Mouse (Mus musculus) NIH3T3 (cell line): ENCODE measurements around the gene Myt1l.

ENCODE experiments used
- DNase-seq: peaks from one replicate; pipeline ENCODE4 v3.0.0-alpha.2; 2012; ENCODE audit warnings: low read depth

The Myt1l gene

GRCm38 (mm10) chr12:29657061-29657460, 128.9 kb downstream of the Myt1l start:
- DNase-seq, result peak; percentile 4

GRCm38 (mm10) chr12:29657870-29658269, 129.7 kb downstream of the Myt1l start:
- no peak for DNase-seq

- DNase-seq, result no peak
These were observed 143.8 kb downstream of the Myt1l start for GRCm38 (mm10) chr12:29671984-29672383.

DNA sequence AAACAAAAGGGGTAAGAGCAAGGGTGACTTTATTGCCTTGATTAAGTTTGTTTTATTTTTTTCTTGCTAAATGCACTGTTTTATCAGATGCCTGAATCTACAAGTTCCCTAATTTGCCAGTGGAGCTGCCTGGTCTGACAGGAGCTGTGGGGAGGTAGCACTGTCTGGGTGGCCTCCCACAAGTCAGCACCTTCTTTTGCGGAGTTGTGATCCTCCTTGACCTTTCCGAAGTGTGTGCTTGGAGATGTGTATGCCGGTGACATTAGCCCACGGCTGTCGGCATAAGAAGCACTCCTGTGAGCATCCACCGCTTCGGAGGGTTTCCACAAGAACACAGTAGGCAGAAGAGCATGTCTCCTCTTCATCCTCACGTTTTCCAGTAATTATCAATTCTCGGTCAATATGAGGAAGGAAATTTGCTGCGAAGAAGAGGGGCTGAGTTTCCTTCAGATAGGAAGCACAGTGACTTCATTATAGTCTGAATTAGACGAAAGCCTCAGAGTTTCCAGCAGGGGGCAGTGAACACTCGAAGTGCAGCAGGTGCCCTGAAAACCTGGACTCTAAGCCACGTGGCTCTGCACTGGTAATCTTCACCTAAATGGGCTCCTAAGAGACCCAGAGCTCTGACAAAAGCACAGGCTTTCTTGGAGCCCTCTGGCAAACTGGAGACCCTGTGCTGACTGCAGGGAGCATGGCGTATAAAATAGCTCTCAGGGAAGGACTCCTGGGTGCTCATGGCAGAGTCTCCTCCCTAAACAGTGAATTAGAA, 147.6 kb downstream of the Myt1l start:
- DNase-seq, result peak; percentile 38

DNA sequence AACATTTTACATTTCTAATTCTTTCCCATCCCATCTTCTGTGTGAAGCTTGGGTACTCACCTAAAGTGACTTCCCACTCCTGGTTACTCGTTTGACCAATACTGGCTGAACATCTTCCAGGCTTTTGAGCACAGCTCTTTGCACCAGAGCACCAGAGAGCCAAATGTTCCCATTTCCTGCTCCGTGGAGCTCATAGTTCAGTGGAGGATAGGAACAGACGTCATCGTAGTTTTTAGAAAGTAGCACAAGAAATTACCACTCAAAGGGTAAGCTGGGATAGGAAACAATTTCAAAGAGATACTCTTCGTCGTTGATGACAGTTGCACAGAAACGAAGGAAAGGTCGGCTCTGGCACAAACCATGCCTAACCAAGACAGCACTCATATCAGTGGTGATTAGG, 154.2 kb downstream of the Myt1l start:
- DNase-seq, result no peak

GRCm38 (mm10) chr12:29682946-29683345, 154.8 kb downstream of the Myt1l start:
- no peak for DNase-seq

- DNase-seq, result no peak
These were observed 158.1 kb downstream of the Myt1l start for GRCm38 (mm10) chr12:29686241-29686640.

DNA sequence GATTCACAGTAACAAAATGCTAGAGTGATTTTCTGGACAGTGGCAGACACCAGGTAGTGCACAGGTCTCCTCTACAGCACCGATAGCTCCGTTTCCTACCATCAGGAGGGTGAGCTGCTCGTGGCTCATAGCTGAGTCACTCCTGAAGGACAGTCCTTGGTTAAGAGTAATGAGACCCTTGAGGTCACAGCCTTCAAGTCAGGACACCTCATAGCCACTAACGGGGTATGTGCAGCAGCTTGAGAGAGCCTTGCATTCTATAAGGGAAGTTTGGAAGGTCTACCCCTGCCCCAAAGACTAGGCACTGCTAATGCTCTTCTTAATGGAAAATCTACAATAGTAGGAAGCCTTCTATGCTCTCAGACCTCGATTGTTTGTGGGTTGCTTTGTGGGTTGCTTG, 163.4 kb downstream of the Myt1l start:
- DNase-seq, result no peak

DNA sequence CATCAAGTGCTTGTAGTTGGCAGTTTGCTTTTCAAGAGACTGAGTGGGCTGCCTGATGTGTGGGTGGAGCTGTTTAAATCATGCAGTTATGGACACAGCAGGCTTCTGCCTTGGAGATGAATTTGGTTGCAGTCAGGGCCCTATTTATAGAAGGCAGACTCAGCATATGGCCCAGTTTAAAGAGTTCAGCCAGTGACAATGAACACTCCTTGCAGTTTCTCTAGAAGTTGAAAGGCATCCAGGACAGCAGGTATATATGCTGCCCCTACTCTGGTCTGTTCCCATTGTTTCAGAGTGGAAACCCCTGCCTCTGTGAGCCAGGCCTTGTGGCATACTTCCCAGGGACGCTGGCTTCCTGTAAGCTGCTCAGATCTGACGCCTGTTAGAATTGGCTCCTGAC, 167.0 kb downstream of the Myt1l start:
- DNase-seq, result no peak

- DNase-seq, result no peak
These were observed 169.6 kb downstream of the Myt1l start for GRCm38 (mm10) chr12:29697526-29698500.

GRCm38 (mm10) chr12:29698541-29698940, 170.4 kb downstream of the Myt1l start:
- no peak for DNase-seq

DNA sequence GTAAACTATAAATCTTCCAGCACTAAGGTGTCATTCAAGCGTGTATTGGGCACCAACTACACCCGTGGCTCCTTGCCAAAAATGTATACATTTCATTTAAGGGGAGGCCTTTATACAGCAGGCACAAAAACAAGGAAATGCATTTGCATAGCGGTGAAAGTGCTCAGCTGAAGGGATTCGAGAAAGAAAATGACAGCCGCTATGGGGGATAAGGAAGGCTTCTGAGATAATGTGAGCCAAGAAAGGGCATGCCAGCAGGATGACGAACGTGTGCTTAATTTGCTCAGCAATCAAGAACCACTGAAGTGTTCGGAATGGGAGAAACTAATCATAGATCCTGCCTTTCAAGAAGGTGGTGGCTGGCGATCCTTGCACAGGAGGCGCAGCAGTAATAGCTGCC, 170.8 kb downstream of the Myt1l start:
- DNase-seq, result no peak

DNA sequence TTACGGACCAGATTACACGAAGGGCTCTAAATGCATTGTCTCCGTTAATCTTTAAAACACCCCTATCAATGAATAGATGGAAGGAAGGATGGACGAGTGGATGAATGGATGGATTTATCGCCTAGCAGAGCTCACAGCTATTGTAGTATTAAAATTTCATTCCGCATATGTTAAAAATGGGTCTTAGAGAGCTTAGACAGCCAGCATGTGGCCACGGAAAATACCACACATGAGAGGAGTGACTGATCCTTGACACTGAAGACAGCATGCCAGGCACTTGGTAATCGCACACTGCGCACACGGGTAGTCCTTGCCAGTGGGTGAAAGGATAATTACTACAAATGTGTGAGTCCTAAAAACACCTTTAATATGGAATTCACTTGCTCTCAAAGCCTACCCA, 171.2 kb downstream of the Myt1l start:
- DNase-seq, result no peak

DNA sequence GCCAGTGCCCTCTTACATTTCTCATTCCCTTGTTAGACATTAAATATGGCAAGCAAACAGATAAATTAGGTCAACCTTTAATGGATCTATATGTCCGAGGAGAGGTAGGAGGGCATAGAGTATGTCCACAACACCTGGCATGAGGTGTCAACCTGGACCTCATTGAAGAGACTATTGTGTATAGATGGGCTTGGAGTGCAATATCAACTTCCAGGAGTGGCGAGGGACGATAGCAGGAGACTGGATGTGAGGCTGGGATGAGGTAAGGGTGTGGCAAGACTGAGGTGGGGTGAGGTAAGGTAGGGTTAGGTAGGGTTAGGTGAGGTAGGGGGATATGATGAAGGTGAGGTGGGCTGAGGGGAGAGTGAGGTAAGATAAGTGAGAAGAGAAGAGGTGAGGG, 171.8 kb downstream of the Myt1l start:
- DNase-seq, result no peak

- DNase-seq, result no peak
These were observed 172.9 kb downstream of the Myt1l start for GRCm38 (mm10) chr12:29701076-29701475.

GRCm38 (mm10) chr12:29701731-29702316, 173.6 kb downstream of the Myt1l start:
- DNase-seq, result no peak

DNA sequence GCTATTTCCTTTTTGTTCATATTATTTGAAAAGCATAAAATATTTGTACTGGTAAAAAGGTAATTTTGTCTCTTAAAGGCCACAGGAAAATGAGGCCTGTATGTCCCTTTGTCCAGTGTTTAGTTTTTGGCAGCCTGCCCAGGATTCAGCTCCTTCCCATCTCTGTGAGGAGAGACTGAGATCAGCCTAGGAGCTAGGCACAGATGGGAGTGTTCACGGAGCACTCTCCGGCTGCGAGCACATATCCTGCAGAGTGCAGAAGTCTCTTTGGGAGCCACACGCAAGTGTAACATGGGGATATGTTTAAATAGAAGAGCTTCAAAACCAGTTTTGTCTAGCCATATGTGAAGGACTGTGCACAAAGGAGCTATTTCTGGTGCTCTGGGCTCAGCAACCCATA, 174.4 kb downstream of the Myt1l start:
- no peak for DNase-seq

DNA sequence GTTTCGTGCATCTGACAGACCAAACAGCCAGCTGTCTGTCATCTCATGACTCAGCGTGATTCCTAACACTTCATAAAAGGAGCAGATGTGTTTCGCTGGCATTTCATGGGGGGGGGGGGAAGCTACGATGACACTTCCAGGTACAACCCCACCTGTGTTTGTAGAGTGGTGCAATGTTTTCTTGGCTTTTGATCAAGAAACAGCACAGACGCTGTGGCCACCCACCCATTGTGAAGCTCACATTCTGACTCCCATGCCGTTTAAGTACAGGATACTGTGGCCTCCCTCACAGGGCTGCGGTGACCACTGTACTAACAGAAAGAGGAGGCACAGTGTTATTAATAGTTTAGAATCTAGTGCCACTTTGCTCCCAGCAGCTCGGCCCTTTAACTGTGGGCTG, 175.4 kb downstream of the Myt1l start:
- DNase-seq, result no peak

DNA sequence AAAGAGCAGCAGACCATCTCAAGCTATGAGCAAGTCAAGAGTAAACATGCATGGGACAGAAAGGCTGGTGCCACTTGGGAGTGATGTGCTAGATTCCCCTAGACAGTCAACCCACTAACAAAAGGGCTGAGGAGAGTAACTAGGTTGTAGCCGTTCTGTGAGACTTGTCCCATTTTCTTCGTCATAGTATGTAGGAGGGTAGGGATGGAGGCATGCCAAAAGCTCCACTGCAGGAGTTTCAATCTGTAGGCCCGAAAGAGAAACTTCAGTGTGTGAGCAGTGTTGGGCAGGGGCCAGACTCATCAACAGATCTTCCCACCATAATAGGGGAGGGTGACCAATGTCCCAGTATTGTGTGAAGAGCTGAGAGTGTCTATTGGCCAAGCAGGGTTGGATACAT, 178.9 kb downstream of the Myt1l start:
- DNase-seq, result no peak

- no peak for DNase-seq
These were observed 180.0 kb downstream of the Myt1l start for GRCm38 (mm10) chr12:29708166-29708565.

GRCm38 (mm10) chr12:29712795-29713721, 184.9 kb downstream of the Myt1l start:
- no peak for DNase-seq
